Mouse (Mus musculus): ENCODE measurements at regions not wholly inside any gene's neighbourhood (a gene's known extent, or its start where the extent isn't known, plus 50 kb on each side); places are given as distances from the start of the nearest gene placed in this dataset.

DNA sequence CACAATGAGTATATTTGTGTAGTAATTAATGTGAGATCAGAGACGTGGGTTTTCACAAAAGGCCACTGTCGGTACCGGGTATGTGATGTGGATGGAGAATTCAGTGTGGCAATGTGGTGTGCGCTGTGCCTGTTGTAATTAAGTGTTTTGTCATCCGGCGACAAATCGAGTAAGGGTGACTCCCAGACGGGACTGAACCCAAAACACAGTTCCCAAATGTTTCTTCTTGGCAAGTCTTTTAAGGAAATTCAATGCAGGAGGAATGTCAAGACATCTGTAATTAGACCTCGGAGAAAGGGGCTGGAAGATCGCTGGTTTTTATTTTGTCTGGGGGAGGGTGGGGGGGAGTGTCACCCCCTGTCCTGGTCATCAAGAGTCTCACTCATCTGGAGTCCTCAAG lies 72.3 kb upstream of the Tbx3 start:
- no peak for TF ChIP-seq POLR2A (IDR thresholded peaks at IDR 0.05; ENCODE audit: control insufficient read depth in 1 of 2, insufficient read depth in 1 of 2, low read depth in 1 of 2, low read length in 2 of 2, poor library complexity in 1 of 2)
- TF ChIP-seq MAX (IDR thresholded peaks at IDR 0.05; ENCODE audit: low read length), result no peak
